Mouse (Mus musculus) stomach, embryonic 14.5 days (tissue): Measurements from ENCODE around the gene Mrpl12. TPM values are rescaled to one million over a fixed set of nuclear protein-coding genes. Genes with fewer than 3 reads are reported as not detected.
A peak's percentile ranks its signal among the peaks of the same experiment; 100 is the strongest.

ENCODE experiments used
- ATAC-seq: fragments of 200-750 bp; cut with Nextera tagmentation; 2 replicates; pipeline ENCODE4 v1.8.0; 2017; ENCODE audit warnings: low read depth, moderate TSS enrichment; ENCODE audit not compliant: insufficient number of reproducible peaks, insufficient read depth, low FRiP score
- H3K27ac ChIP-seq: fragments of 300-500 bp; sonication (generic); 2 replicates; pipeline ENCODE4 v1.5.1; 2014; ENCODE audit warnings: mild to moderate bottlenecking, low read length, moderate library complexity, mixed read lengths
- H3K27me3 ChIP-seq: fragments of 300-500 bp; sonication (generic); 2 replicates; pipeline ENCODE4 v1.6.1; 2014; ENCODE audit warnings: low read length, control low read depth, mixed read lengths; ENCODE audit not compliant: control insufficient read depth, insufficient read depth
- H3K36me3 ChIP-seq: fragments of 300-500 bp; sonication (generic); 2 replicates; pipeline ENCODE4 v1.6.1; 2014; ENCODE audit warnings: mild to moderate bottlenecking, control low read depth, low read length, moderate library complexity, mixed read lengths; ENCODE audit not compliant: control insufficient read depth, insufficient read depth
- H3K4me1 ChIP-seq: fragments of 300-500 bp; sonication (generic); 2 replicates; pipeline ENCODE4 v1.6.1; 2014; ENCODE audit warnings: low read length, control low read depth, mixed read lengths; ENCODE audit not compliant: control insufficient read depth, insufficient read depth
- H3K4me2 ChIP-seq: fragments of 300-500 bp; sonication (generic); replicated peaks from 2 replicates; pipeline ENCODE4 v1.6.1; 2014; ENCODE audit warnings: low read depth, low read length, control low read depth
- H3K4me3 ChIP-seq: fragments of 300-500 bp; sonication (generic); 2 replicates; pipeline ENCODE4 v1.5.1; 2014; ENCODE audit warnings: low read depth, low read length, control low read depth
- H3K9ac ChIP-seq: fragments of 300-500 bp; sonication (generic); replicated peaks from 2 replicates; pipeline ENCODE4 v1.6.1; 2014; ENCODE audit warnings: low read depth, mild to moderate bottlenecking, control low read depth, low read length, moderate library complexity, mixed read lengths
- H3K9me3 ChIP-seq: fragments of 300-500 bp; sonication (generic); 2 replicates; pipeline ENCODE4 v1.6.1; 2016; ENCODE audit warnings: low read depth, low read length, control low read depth; ENCODE audit not compliant: control insufficient read depth
- WGBS: fragments of 180-500 bp; shearing (Covaris S2); extraction: QIAGEN DNeasy Blood & Tissue Kit; methylation state at CpG from one replicate; pipeline ENCODE4 v1.1.7; 2014; 5-methylcytosine and 5-hydroxymethylcytosine counted together
- polyA plus RNA-seq: library from polyadenylated mRNA; unstranded; fragments of >200 nt; fragmentation: Nextera tagmentation; extraction: Ambion mirVana; gene quantifications from 2 replicates; pipeline ENCODE4 v1.2.1, GENCODE M21; 2014

Gene Mrpl12
- polyA plus RNA-seq, 1 experiment from 2014 or later, result 153 TPM

DNA sequence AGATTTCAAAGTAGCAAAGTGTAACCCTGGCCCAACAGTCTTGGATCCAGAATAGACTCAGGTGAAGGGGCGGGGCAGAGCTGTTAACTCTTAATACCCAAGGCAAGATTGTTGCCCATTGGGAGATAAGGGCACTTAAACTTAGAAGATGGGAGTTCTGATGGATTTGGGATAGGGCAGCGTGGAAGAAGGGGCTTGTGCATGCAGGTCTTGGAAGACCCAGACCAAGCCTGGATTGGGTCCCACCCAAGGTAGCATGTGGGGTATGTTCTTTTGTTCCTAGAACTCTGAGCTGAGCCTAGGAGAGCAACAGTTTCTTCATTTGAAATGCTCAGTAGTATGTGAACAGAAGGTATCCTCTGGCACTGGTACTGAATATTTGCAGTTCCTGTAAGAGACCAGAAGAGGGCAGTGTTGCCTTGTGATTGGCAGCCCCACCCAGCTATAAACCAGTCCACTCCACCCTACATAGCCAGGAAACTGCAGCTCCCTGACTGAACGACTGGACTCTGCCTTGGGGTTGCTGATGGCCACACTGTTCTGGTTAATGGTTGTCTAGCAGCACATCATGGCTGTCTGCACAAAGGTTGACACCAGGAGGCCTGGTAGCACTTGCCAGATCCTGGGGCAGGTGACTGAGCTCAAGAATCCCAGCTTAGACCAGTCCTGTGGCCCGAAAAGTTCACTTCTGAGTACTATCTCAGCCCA is 4.8 kb downstream of the Mrpl12 start:
- ATAC-seq, result 0 out of 2 replicates have a peak, but pooled peaks have one; percentile 19
- H3K4me3 ChIP-seq, result no peak overlapping the region
- H3K36me3 ChIP-seq, result peaks cover 37% of the 10 kb centered on the region
- H3K9ac ChIP-seq, result no peak overlapping the region
- no peak overlapping the region for H3K4me2 ChIP-seq
- no peaks in the 10 kb centered on the region for H3K9me3 ChIP-seq
- no peaks in the 10 kb centered on the region for H3K27me3 ChIP-seq
- H3K4me1 ChIP-seq, result peaks cover 29% of the 10 kb centered on the region
- WGBS, result 64% methylated on average over 4 of the region's 4 CpGs
- no peak overlapping the region for H3K27ac ChIP-seq

DNA sequence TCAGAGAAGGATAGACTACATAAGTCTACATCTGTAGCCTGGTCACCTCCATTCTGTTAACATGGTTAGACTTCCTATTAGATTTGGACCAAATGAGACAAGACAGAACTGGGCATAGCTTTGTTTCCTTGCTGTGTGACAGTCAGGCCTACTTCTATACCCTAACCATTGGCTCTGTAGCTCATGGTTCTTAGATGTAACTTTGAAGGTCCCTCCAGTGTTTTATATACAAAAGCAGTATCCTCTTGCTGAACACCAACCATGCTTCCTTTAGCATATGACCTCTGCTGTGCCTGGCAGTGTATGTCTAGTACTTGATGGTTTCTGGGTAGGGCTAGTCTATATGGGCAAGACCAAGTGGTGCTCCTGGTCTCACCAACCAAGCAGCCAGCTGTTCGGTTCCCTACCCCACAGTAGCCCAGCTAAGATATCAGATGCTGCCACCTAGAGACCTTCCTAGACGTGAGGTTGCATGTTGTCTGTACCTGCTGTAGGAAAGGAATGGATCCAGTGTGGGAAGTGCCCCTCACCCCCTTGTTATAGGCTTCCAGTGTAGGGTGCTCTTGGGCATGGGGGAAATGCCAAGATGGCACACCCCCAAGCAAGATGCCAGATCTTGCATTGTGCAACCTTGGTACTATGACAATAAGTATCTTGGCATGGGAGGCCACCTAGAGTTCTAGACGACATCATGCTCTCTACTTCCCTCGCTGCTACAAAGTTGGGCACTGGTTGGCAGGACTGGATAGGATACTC is 6.1 kb downstream of the Mrpl12 start:
- peak overlapping the region; percentile 91; the same call in 1 of the 2 replicates for H3K4me2 ChIP-seq
- 35% methylated on average over 4 of the region's 4 CpGs for WGBS
- H3K4me3 ChIP-seq, result no peak overlapping the region
- peak overlapping the region; percentile 83; the same call in 1 of the 2 replicates for H3K27ac ChIP-seq
- H3K9me3 ChIP-seq, result no peaks in the 10 kb centered on the region
- peaks cover 27% of the 10 kb centered on the region for H3K4me1 ChIP-seq
- no peak for ATAC-seq
- no peaks in the 10 kb centered on the region for H3K27me3 ChIP-seq
- H3K9ac ChIP-seq, result no peak overlapping the region
- H3K36me3 ChIP-seq, result peaks cover 47% of the 10 kb centered on the region

DNA sequence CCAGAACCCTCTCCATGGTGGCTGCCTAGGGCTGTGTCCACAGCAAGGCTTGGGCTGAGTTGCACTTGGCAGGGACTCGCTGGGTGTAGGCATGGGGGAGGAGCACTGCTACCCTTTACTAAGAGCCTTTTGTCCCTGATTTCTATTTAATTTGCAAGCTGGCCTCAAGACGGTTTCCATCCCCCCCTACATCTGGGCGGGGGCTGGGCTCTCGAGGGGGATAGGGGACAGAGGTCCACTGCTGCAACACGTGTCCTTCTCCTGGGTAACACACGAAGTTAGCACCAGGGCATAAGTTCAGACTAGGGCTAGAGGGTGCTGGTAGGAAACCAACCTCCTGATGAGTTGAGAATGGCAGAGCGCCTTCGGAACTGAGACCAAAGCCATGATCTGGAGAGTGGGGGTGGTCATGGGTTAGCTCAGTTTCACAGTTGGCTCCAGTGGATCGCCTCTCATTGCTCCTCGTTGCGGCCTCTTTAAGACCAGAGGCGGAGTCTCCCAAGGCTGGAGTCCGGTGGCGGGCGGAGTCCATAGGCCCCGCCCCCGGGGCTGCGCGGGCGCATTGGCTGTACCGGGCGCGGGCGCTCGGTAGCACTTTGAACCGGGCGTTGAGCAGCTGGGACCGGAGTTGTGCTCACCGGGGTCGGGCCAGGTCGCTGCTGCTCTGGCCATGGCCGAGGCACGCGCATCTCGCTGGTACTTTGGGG is 7.1 kb downstream of the Mrpl12 start, which contains the start of gene Slc25a10:
TSS of gene Slc25a10 (plus strand) at position 524 of the 707 bp plus-strand sequence.
- Histone ChIP-seq H3K27ac (peak within 1 kb of the TSS; percentile 83), H3K4me1 (peaks cover 22% of the 10 kb centered on the region), H3K4me2 (peak within 1 kb of the TSS; percentile 91), H3K9me3 (no peaks in the 10 kb centered on the region), H3K36me3 (peaks cover 55% of the 10 kb centered on the region), H3K9ac (peak within 1 kb of the TSS; percentile 78), H3K4me3 (peak within 1 kb of the TSS; percentile 91), H3K27me3 (no peaks in the 10 kb centered on the region)
- peak; percentile 88 for ATAC-seq
- under 1% methylated on average over 35 of the region's 35 CpGs for WGBS

DNA sequence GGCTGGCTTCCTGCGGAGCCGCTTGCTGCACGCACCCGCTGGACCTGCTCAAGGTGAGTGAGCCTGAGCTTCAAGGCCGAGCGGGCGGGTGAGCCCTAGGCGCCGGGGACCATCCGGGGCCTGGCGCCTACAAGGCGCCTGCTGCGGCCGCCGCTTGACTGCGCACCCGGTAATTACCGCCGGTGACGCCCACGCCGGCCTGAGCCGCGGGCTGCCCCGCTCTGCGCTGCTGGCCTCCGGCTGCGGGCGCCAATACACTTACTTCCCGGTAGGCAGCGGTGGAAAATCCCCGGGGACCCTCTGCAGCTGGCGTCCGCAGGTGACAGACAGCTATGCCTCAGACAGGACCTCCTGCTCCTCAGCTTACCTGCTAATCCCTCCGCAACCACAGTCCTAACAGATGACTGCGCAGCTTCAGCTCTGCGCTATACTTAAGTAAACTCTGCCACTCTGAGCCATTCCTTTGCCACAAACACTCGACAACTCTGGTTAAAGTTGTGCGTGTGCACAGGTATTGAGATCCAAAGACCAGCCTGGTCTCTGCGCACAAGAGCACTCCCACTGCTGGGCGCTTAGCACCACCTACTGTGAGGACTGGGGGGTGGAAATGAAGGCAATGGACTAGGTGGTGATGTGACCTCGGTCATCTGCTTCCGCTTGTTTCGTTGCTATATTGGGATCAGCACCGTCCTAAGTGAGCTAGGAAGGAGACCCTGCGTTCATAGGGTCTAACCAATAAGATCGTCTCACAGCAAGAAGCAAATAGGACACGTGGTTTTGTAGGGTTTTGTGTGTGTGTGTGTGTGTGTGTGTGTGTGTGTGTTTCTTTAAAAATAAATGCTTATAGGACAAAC is 7.8 kb downstream of the Mrpl12 start:
- Histone ChIP-seq H3K27ac (peak overlapping the region; percentile 83), H3K9ac (peak overlapping the region; percentile 78), H3K4me3 (peak overlapping the region; percentile 91), H3K4me2 (peak overlapping the region; percentile 91), H3K27me3 (no peaks in the 10 kb centered on the region), H3K36me3 (peaks cover 55% of the 10 kb centered on the region), H3K4me1 (peaks cover 22% of the 10 kb centered on the region), H3K9me3 (no peaks in the 10 kb centered on the region)
- peak; percentile 14; the same call in 1 of the 2 replicates for ATAC-seq
- under 1% methylated on average over 47 of the region's 48 CpGs for WGBS

DNA sequence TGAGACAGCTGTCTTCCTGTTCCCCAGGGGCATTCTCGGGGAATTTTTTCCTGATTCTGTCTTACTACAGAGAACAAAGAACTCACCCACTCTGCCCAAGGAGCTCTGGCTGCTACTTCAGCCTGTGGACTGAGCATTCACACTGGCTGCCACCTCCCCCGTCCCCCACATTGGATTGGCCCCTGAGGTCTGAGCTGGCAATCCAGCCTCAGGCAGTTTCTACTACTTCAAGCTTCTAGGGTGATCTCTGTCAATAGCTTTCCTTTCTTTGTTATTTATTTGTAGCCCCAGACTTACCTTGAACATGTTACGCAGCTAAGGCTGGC is 8.4 kb downstream of the Mrpl12 start:
- H3K9me3 ChIP-seq, result no peaks in the 10 kb centered on the region
- H3K9ac ChIP-seq, result no peak overlapping the region
- H3K36me3 ChIP-seq, result peaks cover 49% of the 10 kb centered on the region
- H3K4me3 ChIP-seq, result peak overlapping the region; percentile 91
- peak overlapping the region; percentile 83; the same call in 1 of the 2 replicates for H3K27ac ChIP-seq
- H3K4me1 ChIP-seq, result peaks cover 22% of the 10 kb centered on the region
- ATAC-seq, result no peak
- peak overlapping the region; percentile 91 for H3K4me2 ChIP-seq
- 26% methylated on average over 3 of the region's 3 CpGs for WGBS
- H3K27me3 ChIP-seq, result no peaks in the 10 kb centered on the region

DNA sequence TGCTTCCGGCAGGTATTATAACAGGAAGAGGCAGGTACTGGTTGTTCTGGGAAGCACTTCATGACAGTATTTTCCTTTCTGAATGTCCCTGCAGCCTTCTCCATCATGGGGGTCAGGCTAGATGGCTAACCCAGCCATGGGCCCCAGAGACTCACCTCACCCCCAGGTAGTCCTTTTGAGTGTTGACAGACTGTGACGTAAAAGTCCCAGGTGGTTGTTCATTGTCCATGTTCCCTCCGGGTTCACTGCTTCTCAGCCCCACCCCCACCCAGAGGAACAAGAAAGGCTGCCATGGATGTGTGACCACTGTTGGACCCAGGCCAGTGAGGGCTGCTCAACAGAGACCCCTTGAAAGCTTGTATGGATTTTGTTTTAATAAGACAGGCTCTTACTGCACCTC is 8.9 kb downstream of the Mrpl12 start:
- no peaks in the 10 kb centered on the region for H3K27me3 ChIP-seq
- H3K9ac ChIP-seq, result no peak overlapping the region
- H3K4me2 ChIP-seq, result peak overlapping the region; percentile 91
- H3K4me3 ChIP-seq, result peak overlapping the region; percentile 91
- H3K27ac ChIP-seq, result no peak overlapping the region; the same call in 1 of the 2 replicates
- WGBS, result 44% methylated on average over 3 of the region's 3 CpGs
- peaks cover 47% of the 10 kb centered on the region for H3K36me3 ChIP-seq
- no peaks in the 10 kb centered on the region for H3K9me3 ChIP-seq
- peaks cover 22% of the 10 kb centered on the region for H3K4me1 ChIP-seq
- no peak for ATAC-seq

DNA sequence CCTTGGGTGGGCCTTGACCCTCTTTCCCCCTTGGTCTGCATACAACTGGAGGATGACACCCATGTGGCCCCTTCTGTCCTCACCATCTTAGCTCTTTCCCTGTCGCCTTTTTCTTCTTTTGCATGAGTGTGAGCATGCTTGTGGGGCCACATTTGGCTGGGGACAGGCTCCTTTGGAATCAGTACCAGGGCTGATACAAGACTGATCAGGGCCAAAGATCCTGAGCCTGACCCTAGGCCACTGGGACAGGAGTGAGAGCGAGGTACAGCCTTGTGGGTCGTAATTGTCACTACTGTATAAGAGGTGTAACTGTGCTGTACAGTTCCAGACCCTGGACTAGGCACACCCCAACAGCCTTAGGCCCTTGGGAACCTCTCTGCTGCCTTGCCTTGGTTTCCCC is 9.5 kb downstream of the Mrpl12 start:
- WGBS, result 75% methylated on average over 3 of the region's 3 CpGs
- no peak overlapping the region for H3K4me3 ChIP-seq

More for the DNA sequence above, 9.5 kb downstream of the Mrpl12 start:
- no peaks in the 10 kb centered on the region for H3K9me3 ChIP-seq
- H3K27ac ChIP-seq, result no peak overlapping the region
- peaks cover 47% of the 10 kb centered on the region for H3K36me3 ChIP-seq
- peaks cover 22% of the 10 kb centered on the region for H3K4me1 ChIP-seq
- H3K9ac ChIP-seq, result no peak overlapping the region
- no peaks in the 10 kb centered on the region for H3K27me3 ChIP-seq
- ATAC-seq, result no peak
- H3K4me2 ChIP-seq, result peak overlapping the region; percentile 91; the same call in 1 of the 2 replicates
